Mouse (Mus musculus) erythroblast, embryonic 14.5 days (primary cell): ENCODE data around the gene Bhlhb9.

Experiments
- GATA1 ChIP-seq: IDR thresholded peaks from 2 replicates; pipeline ENCODE4 v1.6.1; 2012; ENCODE audit warnings: low read length, inconsistent platforms, mixed read lengths
- TAL1 ChIP-seq: IDR thresholded peaks from 3 replicates; pipeline ENCODE4 v1.6.1; 2012; ENCODE audit warnings: low read length, inconsistent platforms, mixed read lengths

DNA sequence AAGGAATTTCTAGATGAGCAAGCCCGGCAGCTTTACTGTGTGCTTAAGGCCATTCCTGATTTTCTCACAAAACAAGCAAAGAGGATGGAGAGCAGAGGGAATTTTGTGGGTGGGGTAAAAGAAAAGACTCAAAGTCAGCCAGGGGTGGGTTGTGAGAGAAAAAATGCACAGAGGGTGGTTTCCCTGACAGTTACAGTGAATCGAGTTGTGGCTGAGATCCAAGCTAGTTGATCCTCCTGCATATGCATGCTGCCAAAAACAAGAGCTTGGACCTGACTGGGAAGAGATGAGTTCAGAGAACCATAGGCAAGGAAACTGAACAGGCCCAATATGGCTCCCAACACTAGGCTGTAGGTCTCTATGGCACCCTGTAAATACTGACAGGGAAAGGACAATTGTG lies 40.5 kb downstream of the Bhlhb9 start:
- TF ChIP-seq GATA1 = no peak
- TF ChIP-seq TAL1 = no peak
